Mouse (Mus musculus): ENCODE data around the gene Olfr965. TPM values are rescaled to one million over a fixed set of nuclear protein-coding genes. Genes with fewer than 3 reads are reported as not detected.

The Olfr965 gene
- polyA plus RNA-seq (2021; fragmentation: Nextera tagmentation), result not detected in 2 replicates
- long read RNA-seq, experiment 1, result 0 reads
- long read RNA-seq, experiment 2, result 0 reads

DNA sequence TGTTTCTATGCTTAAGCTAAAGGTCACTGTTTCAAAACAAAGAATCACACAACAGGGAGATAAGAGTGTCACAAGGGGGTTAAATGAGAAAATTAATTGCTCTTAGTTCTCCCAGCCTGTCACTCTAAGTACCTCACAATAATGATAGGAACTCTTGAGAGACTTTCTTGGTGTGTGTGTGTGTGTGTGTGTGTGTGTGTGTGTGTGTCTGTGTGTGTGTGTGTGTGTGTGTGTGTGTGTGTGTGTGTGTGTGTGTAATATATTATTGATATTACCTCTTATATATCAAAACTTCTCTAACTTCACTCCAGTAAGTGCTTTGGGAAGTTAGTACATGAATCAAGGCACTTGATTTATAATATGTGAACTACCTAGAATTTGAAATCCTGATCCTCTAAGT lies at the start of gene Olfr965:
TSS of gene Olfr965 (plus strand) at position 301 of the 400 bp plus-strand sequence.

DNA sequence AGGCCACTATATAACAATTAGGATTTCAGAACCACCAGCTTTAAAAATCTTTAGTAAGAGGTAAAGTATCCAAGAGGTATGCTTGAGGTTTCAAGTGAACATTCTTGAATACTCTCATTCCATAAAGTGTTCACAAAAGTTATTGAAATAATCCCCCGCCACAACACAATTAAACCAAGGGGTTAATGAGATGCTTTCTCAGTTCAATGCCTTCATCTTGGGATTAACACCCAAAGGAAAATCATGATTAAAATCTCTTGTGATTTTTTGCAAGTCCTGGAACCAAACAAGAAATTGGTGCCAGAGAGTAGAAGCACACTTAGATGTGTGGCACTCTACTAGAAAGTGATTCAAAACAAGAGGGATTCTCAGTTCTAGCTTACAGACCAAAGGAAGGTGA lies 44.2 kb upstream of the Olfr965 start, which contains the start of gene Olfr963:
TSS of gene Olfr963 (plus strand) at position 301 of the 400 bp plus-strand sequence.

GRCm38 (mm10) chr9:39707017-39707416 lies 4.1 kb upstream of the Olfr965 start, which contains the start of gene Olfr149:
Olfr149 (minus strand) TSS chr9:39707117.

GRCm38 (mm10) chr9:39730678-39731077 lies 19.5 kb downstream of the Olfr965 start, which contains the start of gene Olfr150:
Olfr150 (plus strand) TSS chr9:39730978.

GRCm38 (mm10) chr9:39745949-39746348 lies 34.8 kb downstream of the Olfr965 start, which contains the start of gene Olfr967:
Olfr967 (plus strand) TSS chr9:39746249.

Other genes starting within 250 kb of the Olfr965 start
- gene Olfr955, start 239.4 kb upstream of the Olfr965 start, polyA plus RNA-seq (2021; fragmentation: Nextera tagmentation), result not detected in 2 replicates
- not detected in 2 replicates for gene Olfr44, start 217.4 kb upstream of the Olfr965 start, polyA plus RNA-seq (2021; fragmentation: Nextera tagmentation)
- not detected in 2 replicates for gene Olfr957, start 195.5 kb upstream of the Olfr965 start, polyA plus RNA-seq (2021; fragmentation: Nextera tagmentation)
- gene Olfr958, start 157.3 kb upstream of the Olfr965 start, polyA plus RNA-seq (2021; fragmentation: Nextera tagmentation), result not detected in 2 replicates
- gene Olfr959, start 135.8 kb upstream of the Olfr965 start, polyA plus RNA-seq (2021; fragmentation: Nextera tagmentation), result not detected in 2 replicates
- 3.4 and 5.2 TPM in 2 replicates for gene AW551984, start 107.0 kb upstream of the Olfr965 start, polyA plus RNA-seq (2021; fragmentation: Nextera tagmentation)
- gene Olfr148, start 100.7 kb upstream of the Olfr965 start, polyA plus RNA-seq (2021; fragmentation: Nextera tagmentation), result not detected in 2 replicates
- gene Olfr960, start 90.0 kb upstream of the Olfr965 start, polyA plus RNA-seq (2021; fragmentation: Nextera tagmentation), result not detected in 2 replicates
- gene Olfr961, start 66.3 kb upstream of the Olfr965 start, polyA plus RNA-seq (2021; fragmentation: Nextera tagmentation), result not detected in 2 replicates
- gene Olfr963, start 44.1 kb upstream of the Olfr965 start, polyA plus RNA-seq (2021; fragmentation: Nextera tagmentation), result not detected in 2 replicates
- gene Olfr149, start 4.2 kb upstream of the Olfr965 start, polyA plus RNA-seq (2021; fragmentation: Nextera tagmentation), result not detected in 2 replicates
- gene Olfr150, start 19.6 kb downstream of the Olfr965 start, polyA plus RNA-seq (2021; fragmentation: Nextera tagmentation), result not detected in 2 replicates
- not detected in 2 replicates for gene Olfr967, start 34.9 kb downstream of the Olfr965 start, polyA plus RNA-seq (2021; fragmentation: Nextera tagmentation)
- gene Olfr968, start 71.9 kb downstream of the Olfr965 start, polyA plus RNA-seq (2021; fragmentation: Nextera tagmentation), result not detected in 2 replicates
- not detected in 2 replicates for gene Olfr969, start 79.6 kb downstream of the Olfr965 start, polyA plus RNA-seq (2021; fragmentation: Nextera tagmentation)
- not detected in 2 replicates for gene Olfr970, start 97.5 kb downstream of the Olfr965 start, polyA plus RNA-seq (2021; fragmentation: Nextera tagmentation)
- not detected in 2 replicates for gene Olfr971, start 125.5 kb downstream of the Olfr965 start, polyA plus RNA-seq (2021; fragmentation: Nextera tagmentation)
- not detected in 2 replicates for gene Olfr972, start 155.1 kb downstream of the Olfr965 start, polyA plus RNA-seq (2021; fragmentation: Nextera tagmentation)
- not detected in 2 replicates for gene Olfr229, start 196.0 kb downstream of the Olfr965 start, polyA plus RNA-seq (2021; fragmentation: Nextera tagmentation)
- gene Olfr974, start 226.1 kb downstream of the Olfr965 start, polyA plus RNA-seq (2021; fragmentation: Nextera tagmentation), result not detected in 2 replicates
- not detected in 2 replicates for gene Olfr975, start 240.7 kb downstream of the Olfr965 start, polyA plus RNA-seq (2021; fragmentation: Nextera tagmentation)
- gene Olfr976, start 249.8 kb downstream of the Olfr965 start, polyA plus RNA-seq (2021; fragmentation: Nextera tagmentation), result not detected in 2 replicates

Data from layer of hippocampus, adult 6 months (tissue).